Mouse (Mus musculus) thymus, adult 2 months (tissue): ENCODE measurements around the gene Ngfr. TPM values are rescaled to one million over a fixed set of nuclear protein-coding genes. Genes with fewer than 3 reads are reported as not detected.

Experiments
- DNase-seq: peaks from one replicate; pipeline ENCODE4 v3.0.0; 2021
- H3K27ac ChIP-seq: fragments of 200-500 bp; 2 replicates; pipeline ENCODE4 v1.5.1; 2012; ENCODE audit warnings: low read length, control low read depth; ENCODE audit not compliant: control insufficient read depth, insufficient read depth
- H3K27me3 ChIP-seq: fragments of 200-500 bp; 2 replicates; pipeline ENCODE4 v1.6.1; 2012; ENCODE audit warnings: mild to moderate bottlenecking, low read length, moderate library complexity, mixed read lengths; ENCODE audit not compliant: control insufficient read depth, insufficient read depth
- H3K36me3 ChIP-seq: fragments of 200-500 bp; 2 replicates; pipeline ENCODE4 v1.6.1; 2012; ENCODE audit warnings: mild to moderate bottlenecking, low read length, moderate library complexity; ENCODE audit not compliant: control insufficient read depth, insufficient read depth
- H3K4me1 ChIP-seq: fragments of 200-500 bp; replicated peaks from 2 replicates; pipeline ENCODE4 v1.6.1; 2012; ENCODE audit warnings: low read length; ENCODE audit not compliant: control insufficient read depth, insufficient read depth
- H3K4me3 ChIP-seq: fragments of 200-500 bp; 2 replicates; pipeline ENCODE4 v1.5.1; 2012; ENCODE audit warnings: mild to moderate bottlenecking, low read length, control low read depth, moderate library complexity; ENCODE audit not compliant: control insufficient read depth, insufficient read depth
- CTCF ChIP-seq: fragments of 200-500 bp; IDR thresholded peaks from 2 replicates; pipeline ENCODE4 v1.5.1; 2012; ENCODE audit warnings: mild to moderate bottlenecking, control low read depth, low read length, moderate library complexity, borderline replicate concordance; ENCODE audit not compliant: control insufficient read depth, poor library complexity, insufficient read depth; ENCODE audit errors: extremely low read depth
- POLR2A ChIP-seq: fragments of 200-500 bp; IDR thresholded peaks from 2 replicates; pipeline ENCODE4 v1.6.1; 2012; ENCODE audit warnings: mild to moderate bottlenecking, low read length, control low read depth, moderate library complexity; ENCODE audit not compliant: control insufficient read depth, poor library complexity, insufficient read depth; ENCODE audit errors: extremely low read depth
- WGBS: fragments of 180-500 bp; shearing (Covaris S2); methylation state at CpG from one replicate; pipeline ENCODE4 v1.1.7; 2018; 5-methylcytosine and 5-hydroxymethylcytosine counted together
- polyA plus RNA-seq: library from polyadenylated mRNA; depleted of rRNA; stranded (reverse); fragments of >200 nt; gene quantifications from 2 replicates; pipeline ENCODE4 v1.2.3, GENCODE M21; 2012

The Ngfr gene
- polyA plus RNA-seq, 1 experiment = 6.4 TPM

DNA sequence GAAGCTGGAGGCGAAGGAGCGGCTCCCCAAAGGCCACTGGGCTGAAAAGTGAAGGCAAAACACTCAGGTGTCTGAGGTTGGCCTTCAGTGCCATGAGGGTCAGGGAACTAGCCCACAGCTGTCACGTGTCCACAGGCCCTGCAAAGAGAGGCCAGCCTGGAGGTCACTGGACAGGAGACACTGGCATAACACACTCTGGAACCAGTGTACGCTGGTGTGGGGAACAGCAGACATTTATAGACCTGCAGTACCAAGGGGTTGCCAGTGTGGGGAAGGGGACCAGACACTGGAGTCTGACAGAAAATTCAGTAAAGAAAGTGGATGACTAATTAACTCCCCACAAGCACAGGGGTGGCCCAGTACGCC lies 8.6 kb upstream of the Ngfr start:
- 0 out of 2 replicates have a peak, but pooled peaks cover 5% of the 10 kb centered on the region for H3K4me1 ChIP-seq
- TF ChIP-seq CTCF = no peak
- no peak for TF ChIP-seq POLR2A
- no peak overlapping the region for H3K4me3 ChIP-seq
- H3K27ac ChIP-seq = no peak overlapping the region
- H3K27me3 ChIP-seq = no peaks in the 10 kb centered on the region
- DNase-seq = no peak
- 80% methylated on average over 5 of the region's 5 CpGs for WGBS
- H3K36me3 ChIP-seq = no peaks in the 10 kb centered on the region

DNA sequence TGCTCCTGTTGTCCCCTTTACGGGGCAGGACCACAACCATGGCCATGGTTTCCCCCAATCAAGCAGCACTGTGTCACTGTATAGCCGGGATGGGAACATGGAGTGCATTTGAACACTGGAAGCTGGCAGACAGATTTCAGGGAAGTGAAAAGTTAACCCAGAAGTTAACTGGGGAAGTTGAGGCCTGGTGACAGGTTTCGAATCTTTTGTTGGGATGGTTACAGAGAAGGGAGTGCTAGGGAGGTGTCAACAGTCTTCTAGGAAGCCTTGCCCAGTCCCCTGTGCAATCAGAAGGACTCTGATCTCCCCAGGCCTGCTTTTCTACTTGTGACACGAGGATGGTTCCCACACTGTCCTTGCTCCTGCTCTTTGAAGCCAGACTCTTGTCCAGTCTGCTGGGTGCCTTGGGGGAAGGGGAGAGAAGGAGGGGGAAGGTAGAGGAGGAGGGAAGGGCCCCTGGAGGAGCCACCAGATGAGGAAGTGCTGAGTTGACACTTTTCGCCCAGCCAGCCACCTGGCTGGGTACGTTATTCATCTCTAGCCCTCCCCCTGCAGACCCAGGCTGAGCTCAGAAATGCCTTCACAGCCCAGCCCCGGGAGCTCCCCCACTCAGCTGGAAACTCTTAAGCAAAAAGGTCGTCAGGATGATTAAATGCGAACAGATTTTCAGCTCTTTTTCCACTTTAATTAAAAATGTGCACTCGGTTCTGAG lies 8.1 kb upstream of the Ngfr start:
- Histone ChIP-seq H3K36me3 (no peaks in the 10 kb centered on the region), H3K4me1 (0 out of 2 replicates have a peak, but pooled peaks cover 5% of the 10 kb centered on the region), H3K27ac (no peak overlapping the region), H3K4me3 (no peak overlapping the region), H3K27me3 (no peaks in the 10 kb centered on the region)
- TF ChIP-seq POLR2A (no peak), CTCF (no peak)
- 31% methylated on average over 10 of the region's 10 CpGs for whole genome bisulfite sequencing
- no peak for DNase-seq

DNA sequence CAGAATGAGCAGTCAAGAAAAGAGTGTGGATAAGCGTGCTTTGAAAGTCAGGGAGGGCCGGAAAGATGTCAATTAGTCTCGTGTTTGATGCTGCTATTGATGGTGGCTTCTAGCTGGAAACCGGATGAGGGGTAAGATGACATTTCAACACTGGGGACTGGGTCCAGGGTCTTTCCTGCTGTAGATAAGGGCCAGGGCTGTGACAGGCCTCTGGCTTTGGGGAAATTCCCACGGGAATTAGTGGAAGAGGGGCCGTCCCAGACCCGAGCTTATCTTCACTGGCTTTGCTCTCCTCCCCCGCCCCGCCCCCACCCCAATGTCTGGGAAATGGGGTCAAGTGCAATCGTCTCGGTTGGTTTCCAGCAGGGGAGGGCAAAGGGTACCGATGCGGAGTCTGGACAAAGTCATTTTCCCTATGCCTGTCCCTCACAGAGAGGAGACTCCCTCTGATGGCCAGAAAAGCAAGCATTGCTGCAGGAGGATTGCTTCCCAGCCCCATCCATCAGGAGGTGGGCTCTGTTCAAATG lies 7.2 kb upstream of the Ngfr start:
- Histone ChIP-seq H3K4me3 (no peak overlapping the region), H3K27ac (no peak overlapping the region), H3K27me3 (no peaks in the 10 kb centered on the region), H3K36me3 (no peaks in the 10 kb centered on the region), H3K4me1 (0 out of 2 replicates have a peak, but pooled peaks cover 5% of the 10 kb centered on the region)
- TF ChIP-seq POLR2A (no peak), CTCF (no peak)
- no peak for DNase-seq
- 82% methylated on average over 13 of the region's 13 CpGs for WGBS

DNA sequence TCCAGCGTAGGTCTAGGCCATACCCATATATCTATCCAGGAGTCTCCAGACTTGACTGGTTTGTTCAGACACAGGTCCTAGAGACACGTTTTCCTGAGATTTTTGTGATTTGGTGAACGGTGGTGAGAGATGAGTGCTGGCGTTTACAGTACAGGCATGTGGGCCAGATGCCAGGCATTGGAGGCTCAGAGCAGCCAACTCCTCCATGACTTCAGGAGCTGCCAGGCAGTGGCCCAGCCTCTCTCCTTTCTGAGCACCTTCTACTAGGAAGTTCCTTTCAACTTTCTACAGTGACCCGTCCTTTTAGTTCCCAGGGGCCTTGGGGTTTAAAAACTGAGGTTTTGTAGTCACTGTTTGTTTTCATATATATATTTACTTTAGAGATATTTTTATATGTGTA lies 6.0 kb upstream of the Ngfr start:
- no peak for TF ChIP-seq CTCF
- no peak for TF ChIP-seq POLR2A
- no peak for DNase-seq
- no peak overlapping the region for H3K4me3 ChIP-seq
- H3K4me1 ChIP-seq = 0 out of 2 replicates have a peak, but pooled peaks cover 5% of the 10 kb centered on the region
- no peaks in the 10 kb centered on the region; the same call in 1 of the 2 replicates for H3K27me3 ChIP-seq
- no peak overlapping the region for H3K27ac ChIP-seq
- WGBS = 89% methylated on average over 5 of the region's 5 CpGs
- no peaks in the 10 kb centered on the region for H3K36me3 ChIP-seq

DNA sequence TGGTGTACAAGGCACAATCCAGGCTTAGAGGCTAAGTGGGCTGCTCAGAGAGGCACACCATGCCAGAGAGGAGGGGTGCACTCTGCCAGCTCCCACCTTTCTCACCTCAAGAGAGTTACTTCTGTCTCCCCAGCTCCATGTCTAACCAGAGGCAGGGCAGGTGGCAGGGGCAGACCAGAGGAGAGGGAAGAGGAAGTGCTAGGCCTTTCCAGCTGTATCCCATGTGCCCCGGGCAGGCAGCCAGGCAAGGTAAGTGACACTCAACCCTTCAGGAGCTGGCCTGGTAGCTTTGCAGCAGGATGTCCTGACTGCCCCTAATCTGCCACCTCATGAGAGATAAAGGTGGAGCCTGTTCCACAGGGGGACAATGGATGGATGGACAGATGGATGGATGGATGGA lies 5.2 kb upstream of the Ngfr start:
- TF ChIP-seq POLR2A = no peak
- no peak for TF ChIP-seq CTCF
- Histone ChIP-seq H3K27ac (no peak overlapping the region), H3K4me1 (0 out of 2 replicates have a peak, but pooled peaks cover 5% of the 10 kb centered on the region), H3K36me3 (no peaks in the 10 kb centered on the region), H3K27me3 (no peaks in the 10 kb centered on the region; the same call in 1 of the 2 replicates), H3K4me3 (no peak overlapping the region)
- WGBS = 27% methylated on average over 1 of the region's 1 CpGs
- DNase-seq = no peak

DNA sequence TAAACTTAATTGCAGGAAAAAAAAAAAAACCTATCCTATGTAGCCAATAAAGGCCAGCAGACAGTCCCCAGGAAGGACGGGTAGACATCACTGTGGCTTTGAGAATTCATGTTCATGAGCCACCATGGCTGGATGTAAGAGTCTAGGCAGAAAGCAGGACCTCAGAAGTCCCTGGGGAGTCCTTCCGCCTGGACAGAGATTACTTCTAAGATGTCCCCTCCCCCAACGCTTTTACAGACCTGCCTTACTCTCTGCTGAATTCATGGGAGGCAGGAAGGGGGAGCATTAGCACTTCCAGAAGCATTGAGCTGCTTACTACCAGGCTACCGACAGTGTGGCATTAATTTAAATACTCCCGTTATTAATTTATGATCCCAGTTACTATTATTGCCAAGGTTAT lies 1.7 kb upstream of the Ngfr start:
- no peak overlapping the region for H3K27ac ChIP-seq
- peaks cover 13% of the 10 kb centered on the region for H3K4me1 ChIP-seq
- H3K27me3 ChIP-seq = peaks cover 20% of the 10 kb centered on the region
- TF ChIP-seq POLR2A = no peak
- DNase-seq = no peak
- H3K4me3 ChIP-seq = no peak overlapping the region
- no peaks in the 10 kb centered on the region for H3K36me3 ChIP-seq
- WGBS = 80% methylated on average over 5 of the region's 5 CpGs
